Mouse (Mus musculus) brain, embryonic 14.5 days (tissue): ENCODE measurements at regions not wholly inside any gene's neighbourhood (a gene's known extent, or its start where the extent isn't known, plus 50 kb on each side); places are given as distances from the start of the nearest gene placed in this dataset.

Experiments
- CTCF ChIP-seq: fragments of 200-500 bp; IDR thresholded peaks from 2 replicates; pipeline ENCODE4 v1.5.1; 2012; ENCODE audit warnings: inconsistent platforms, mild to moderate bottlenecking, moderate library complexity, borderline replicate concordance; ENCODE audit not compliant: insufficient read depth, insufficient read length; ENCODE audit errors: extremely low read depth
- POLR2A ChIP-seq: fragments of 200-500 bp; IDR thresholded peaks from 2 replicates; pipeline ENCODE4 v1.6.1; 2012; ENCODE audit warnings: mild to moderate bottlenecking, inconsistent platforms, borderline replicate concordance; ENCODE audit not compliant: poor library complexity, insufficient read depth, insufficient read length, severe bottlenecking; ENCODE audit errors: extremely low read depth

DNA sequence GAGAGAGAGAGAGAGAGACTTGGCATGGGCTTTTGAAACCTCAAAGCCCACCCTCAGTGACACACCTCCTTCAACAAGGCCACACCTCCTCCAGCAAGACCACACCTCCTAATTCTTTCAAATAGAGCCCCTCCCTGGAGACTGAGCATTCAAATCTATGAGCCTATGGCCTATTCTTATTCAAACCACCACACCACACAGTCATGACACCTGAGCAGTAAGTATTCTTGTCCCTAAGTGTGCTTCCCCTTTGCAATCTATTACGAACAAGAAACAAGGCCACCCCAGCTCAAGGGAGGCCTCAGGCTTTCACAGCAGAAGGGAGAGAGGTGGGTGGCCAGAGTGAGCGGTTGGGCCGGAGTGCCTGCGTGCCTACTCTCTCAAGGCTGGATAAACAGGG is 284.9 kb upstream of the Kcnab2 start:
- TF ChIP-seq POLR2A (no peak), CTCF (no peak)
